Mouse (Mus musculus): ENCODE data around the gene Slc25a40. TPM values are rescaled to one million over a fixed set of nuclear protein-coding genes. Genes with fewer than 3 reads are reported as not detected.

Gene Slc25a40
- 13.0 and 13.3 TPM in 2 replicates for polyA plus RNA-seq (2016; fragmentation: Nextera tagmentation; extraction: Ambion mirVana)

GRCm38 (mm10) chr5:8422157-8422931 lies at the start of gene Slc25a40, which contains the start of gene Dbf4:
Gene Slc25a40 (plus strand): TSS chr5:8422850.
Gene Dbf4 (minus strand): TSS chr5:8422716.
- peak within 1 kb of the TSS; percentile 89 for H3K27ac ChIP-seq
- peak; percentile 97 for ATAC-seq (ENCODE audit: insufficient number of reproducible peaks, insufficient read depth, low FRiP score, low TSS enrichment, low read depth)
- H3K9ac ChIP-seq (replicated peaks), result peak within 1 kb of the TSS; percentile 91
- H3K36me3 ChIP-seq, result peaks cover 29% of the 10 kb centered on the region
- under 1% methylated on average over 92 of the region's 93 CpGs for WGBS
- H3K9me3 ChIP-seq, result no peaks in the 10 kb centered on the region
- H3K4me1 ChIP-seq (replicated peaks), result peaks cover 16% of the 10 kb centered on the region; the same call in 1 of the 2 replicates
- H3K27me3 ChIP-seq, result no peaks in the 10 kb centered on the region
- H3K4me2 ChIP-seq, result peak within 1 kb of the TSS; percentile 58
- H3K4me3 ChIP-seq (replicated peaks), result peak within 1 kb of the TSS; percentile 78

GRCm38 (mm10) chr5:8373415-8373814 lies 49.2 kb upstream of the Slc25a40 start:
- Histone ChIP-seq H3K4me1 (replicated peaks) (no peaks in the 10 kb centered on the region), H3K9ac (replicated peaks) (no peak overlapping the region), H3K27me3 (peaks cover 6% of the 10 kb centered on the region; the same call in 1 of the 2 replicates), H3K4me3 (replicated peaks) (no peak overlapping the region), H3K4me2 (no peak overlapping the region), H3K36me3 (no peaks in the 10 kb centered on the region), H3K27ac (no peak overlapping the region), H3K9me3 (no peaks in the 10 kb centered on the region)
- no peak for ATAC-seq (ENCODE audit: insufficient number of reproducible peaks, insufficient read depth, low FRiP score, low TSS enrichment, low read depth)
- 81% methylated on average over 4 of the region's 4 CpGs for WGBS

GRCm38 (mm10) chr5:8374297-8374906 lies 48.2 kb upstream of the Slc25a40 start:
- H3K27me3 ChIP-seq, result no peaks in the 10 kb centered on the region
- no peaks in the 10 kb centered on the region for H3K9me3 ChIP-seq
- WGBS, result 81% methylated on average over 5 of the region's 5 CpGs
- no peak overlapping the region for H3K9ac ChIP-seq (replicated peaks)
- no peak overlapping the region for H3K4me2 ChIP-seq
- H3K36me3 ChIP-seq, result no peaks in the 10 kb centered on the region
- no peak overlapping the region for H3K4me3 ChIP-seq (replicated peaks)
- H3K4me1 ChIP-seq (replicated peaks), result no peaks in the 10 kb centered on the region
- no peak for ATAC-seq (ENCODE audit: insufficient number of reproducible peaks, insufficient read depth, low FRiP score, low TSS enrichment, low read depth)
- no peak overlapping the region for H3K27ac ChIP-seq

- Histone ChIP-seq H3K4me2 (no peak overlapping the region), H3K4me3 (replicated peaks) (no peak overlapping the region), H3K9me3 (no peaks in the 10 kb centered on the region), H3K27me3 (no peaks in the 10 kb centered on the region), H3K27ac (no peak overlapping the region), H3K36me3 (peaks cover 24% of the 10 kb centered on the region), H3K4me1 (replicated peaks) (no peaks in the 10 kb centered on the region), H3K9ac (replicated peaks) (no peak overlapping the region)
- WGBS, result 73% methylated on average over 1 of the region's 1 CpGs
- ATAC-seq (ENCODE audit: insufficient number of reproducible peaks, insufficient read depth, low FRiP score, low TSS enrichment, low read depth), result no peak
Observed at GRCm38 (mm10) chr5:8393891-8394583, 28.6 kb upstream of the Slc25a40 start.

GRCm38 (mm10) chr5:8397587-8398249 lies 24.9 kb upstream of the Slc25a40 start:
- Histone ChIP-seq H3K36me3 (peaks cover 47% of the 10 kb centered on the region), H3K4me2 (no peak overlapping the region), H3K9me3 (no peaks in the 10 kb centered on the region), H3K27ac (no peak overlapping the region), H3K4me1 (replicated peaks) (no peaks in the 10 kb centered on the region), H3K4me3 (replicated peaks) (no peak overlapping the region), H3K27me3 (no peaks in the 10 kb centered on the region), H3K9ac (replicated peaks) (no peak overlapping the region)
- 94% methylated on average over 13 of the region's 13 CpGs for WGBS
- no peak for ATAC-seq (ENCODE audit: insufficient number of reproducible peaks, insufficient read depth, low FRiP score, low TSS enrichment, low read depth)

- H3K4me1 ChIP-seq (replicated peaks), result no peaks in the 10 kb centered on the region
Observed at GRCm38 (mm10) chr5:8408746-8409145, 13.9 kb upstream of the Slc25a40 start.

GRCm38 (mm10) chr5:8416683-8417413 lies 5.8 kb upstream of the Slc25a40 start:
- 91% methylated on average over 3 of the region's 3 CpGs for WGBS

More at GRCm38 (mm10) chr5:8408746-8409145, 13.9 kb upstream of the Slc25a40 start:
- Histone ChIP-seq H3K9ac (replicated peaks) (no peak overlapping the region), H3K4me3 (replicated peaks) (no peak overlapping the region), H3K27me3 (no peaks in the 10 kb centered on the region), H3K27ac (no peak overlapping the region), H3K36me3 (peaks cover 73% of the 10 kb centered on the region), H3K4me2 (no peak overlapping the region), H3K9me3 (no peaks in the 10 kb centered on the region)
- WGBS, result 90% methylated on average over 4 of the region's 4 CpGs
- no peak for ATAC-seq (ENCODE audit: insufficient number of reproducible peaks, insufficient read depth, low FRiP score, low TSS enrichment, low read depth)

GRCm38 (mm10) chr5:8417443-8417842 lies 5.2 kb upstream of the Slc25a40 start:
- Histone ChIP-seq H3K4me2 (no peak overlapping the region), H3K4me1 (replicated peaks) (peaks cover 9% of the 10 kb centered on the region; the same call in 1 of the 2 replicates), H3K9me3 (no peaks in the 10 kb centered on the region), H3K4me3 (replicated peaks) (no peak overlapping the region), H3K36me3 (peaks cover 56% of the 10 kb centered on the region), H3K9ac (replicated peaks) (no peak overlapping the region), H3K27ac (no peak overlapping the region), H3K27me3 (no peaks in the 10 kb centered on the region)
- ATAC-seq (ENCODE audit: insufficient number of reproducible peaks, insufficient read depth, low FRiP score, low TSS enrichment, low read depth), result no peak
- WGBS, result 69% methylated on average over 1 of the region's 1 CpGs

More at GRCm38 (mm10) chr5:8416683-8417413, 5.8 kb upstream of the Slc25a40 start:
- ATAC-seq (ENCODE audit: insufficient number of reproducible peaks, insufficient read depth, low FRiP score, low TSS enrichment, low read depth), result no peak
- Histone ChIP-seq H3K9ac (replicated peaks) (no peak overlapping the region), H3K36me3 (peaks cover 61% of the 10 kb centered on the region), H3K9me3 (no peaks in the 10 kb centered on the region), H3K4me2 (no peak overlapping the region), H3K4me3 (replicated peaks) (no peak overlapping the region), H3K27me3 (no peaks in the 10 kb centered on the region), H3K27ac (no peak overlapping the region), H3K4me1 (replicated peaks) (peaks cover 9% of the 10 kb centered on the region; the same call in 1 of the 2 replicates)

GRCm38 (mm10) chr5:8421424-8421823 lies 1.2 kb upstream of the Slc25a40 start:
- peak overlapping the region; percentile 91 for H3K9ac ChIP-seq (replicated peaks)
- peak overlapping the region; percentile 58 for H3K4me2 ChIP-seq
- H3K27me3 ChIP-seq, result no peaks in the 10 kb centered on the region
- peak overlapping the region; percentile 78 for H3K4me3 ChIP-seq (replicated peaks)
- ATAC-seq (ENCODE audit: insufficient number of reproducible peaks, insufficient read depth, low FRiP score, low TSS enrichment, low read depth), result no peak
- H3K4me1 ChIP-seq (replicated peaks), result peaks cover 16% of the 10 kb centered on the region; the same call in 1 of the 2 replicates
- H3K9me3 ChIP-seq, result no peaks in the 10 kb centered on the region
- H3K27ac ChIP-seq, result no peak overlapping the region
- 4% methylated on average over 3 of the region's 3 CpGs for WGBS
- peaks cover 38% of the 10 kb centered on the region for H3K36me3 ChIP-seq
